Mouse (Mus musculus): ENCODE measurements around the gene U2af1l4. TPM values are rescaled to one million over a fixed set of nuclear protein-coding genes. Genes with fewer than 3 reads are reported as not detected.

The U2af1l4 gene
- total RNA-seq, 4 experiments from 2014 or later, result 70.4 to 83.6 (median 73.1) TPM

GRCm38 (mm10) chr7:30613529-30614112 is 50.5 kb downstream of the U2af1l4 start:
- DNase-seq, result no peak

GRCm38 (mm10) chr7:30614454-30614853 is 51.4 kb downstream of the U2af1l4 start:
- no peak for DNase-seq

Small RNA genes lying within 50 kb of the gene (microRNA-seq; reads per million reads assigned to microRNA genes)
- gene Gm38670, result 1.0 to 1.6 reads per million in 2 experiments
- 0.34 to 0.35 reads per million in 2 experiments for gene Mir3569

Other genes with a start within 250 kb of the U2af1l4 start
- gene Syne4, start 248.5 kb upstream of the U2af1l4 start, total RNA-seq (2022), result 100 to 1,000 TPM in 1 of 4 experiments, 10 to 100 TPM in 3; 22.5 to 102 (median 57.8) TPM
- gene E130208F15Rik, start 241.6 kb upstream of the U2af1l4 start, total RNA-seq (2022), result 1 to 10 TPM in 3 of 4 experiments, under 1 TPM in 1; 0.87 to 2.2 (median 1.8) TPM
- gene Sdhaf1, start 239.4 kb upstream of the U2af1l4 start, total RNA-seq (2022), result 10 to 100 TPM; 13.9 to 18.4 (median 16.1) TPM
- gene Lrfn3, start 200.5 kb upstream of the U2af1l4 start, total RNA-seq (2022), result 10 to 100 TPM; 11.5 to 15.8 (median 12.7) TPM
- gene Tyrobp, start 149.5 kb upstream of the U2af1l4 start, total RNA-seq (2022), result 10 to 100 TPM; 31.8 to 65.8 (median 51.1) TPM
- gene Hcst, start 143.4 kb upstream of the U2af1l4 start, total RNA-seq (2022), result 1 to 10 TPM in 3 of 4 experiments, under 1 TPM in 1; 0.98 to 2.3 (median 1.4) TPM
- 1 to 10 TPM in 3 of 4 experiments, under 1 TPM in 1; 0.73 to 2.4 (median 1.7) TPM for gene Nfkbid, start 141.6 kb upstream of the U2af1l4 start, total RNA-seq (2022)
- 10 to 100 TPM; 45.2 to 59.3 (median 46.7) TPM for gene Aplp1, start 117.8 kb upstream of the U2af1l4 start, total RNA-seq (2022)
- not detected for gene Kirrel2, start 105.6 kb upstream of the U2af1l4 start, total RNA-seq (2022)
- gene Nphs1, start 105.0 kb upstream of the U2af1l4 start, total RNA-seq (2022), result not detected
- under 1 TPM in 1 of 4 experiments, not detected in 3; 0.56 TPM for gene Prodh2, start 69.7 kb upstream of the U2af1l4 start, total RNA-seq (2022)
- gene Arhgap33, start 28.2 kb upstream of the U2af1l4 start, total RNA-seq (2022), result 1 to 10 TPM; 2.2 to 9.4 (median 6.4) TPM
- 10 to 100 TPM; 23.5 to 56.3 (median 32.4) TPM for gene Hspb6, start 11.1 kb upstream of the U2af1l4 start, total RNA-seq (2022)
- 10 to 100 TPM in 2 of 4 experiments, 1 to 10 TPM in 2; 9.1 to 13.4 (median 10.0) TPM for gene Proser3, start 11.0 kb upstream of the U2af1l4 start, total RNA-seq (2022)
- 10 to 100 TPM; 56.1 to 65.5 (median 61.7) TPM for gene Lin37, start 3.5 kb upstream of the U2af1l4 start, total RNA-seq (2022)
- gene Gm49396, start within 50 bp of the U2af1l4 start, total RNA-seq (2022), result 10 to 100 TPM in 1 of 4 experiments, 1 to 10 TPM in 3; 2.9 to 11.3 (median 7.4) TPM
- 100 to 1,000 TPM; 146 to 179 (median 164) TPM for gene Psenen, start 326 bp downstream of the U2af1l4 start, total RNA-seq (2022)
- 1 to 10 TPM; 2.1 to 7.9 (median 3.6) TPM for gene Igflr1, start 2.1 kb downstream of the U2af1l4 start, total RNA-seq (2022)
- gene Kmt2b, start 25.4 kb downstream of the U2af1l4 start, total RNA-seq (2022), result 10 to 100 TPM; 36.8 to 65.3 (median 57.0) TPM
- 1 to 10 TPM in 1 of 4 experiments, under 1 TPM in 1, not detected in 2; 0.73 to 1.8 TPM for gene Zbtb32, start 35.6 kb downstream of the U2af1l4 start, total RNA-seq (2022)
- gene Upk1a, start 49.5 kb downstream of the U2af1l4 start, total RNA-seq (2022), result under 1 TPM in 3 of 4 experiments, not detected in 1; 0.27 to 0.34 (median 0.31) TPM
- gene Cox6b1, start 62.9 kb downstream of the U2af1l4 start, total RNA-seq (2022), result 1,000 to 10,000 TPM in 2 of 4 experiments, 100 to 1,000 TPM in 2; 538 to 1,102 (median 895) TPM
- not detected for gene Etv2, start 72.6 kb downstream of the U2af1l4 start, total RNA-seq (2022)
- 10 to 100 TPM; 76.5 to 93.6 (median 85.1) TPM for gene Rbm42, start 87.0 kb downstream of the U2af1l4 start, total RNA-seq (2022)
- gene Haus5, start 101.7 kb downstream of the U2af1l4 start, total RNA-seq (2022), result 10 to 100 TPM in 3 of 4 experiments, 1 to 10 TPM in 1; 7.7 to 17.6 (median 12.1) TPM
- under 1 TPM in 1 of 4 experiments, not detected in 3; 0.75 TPM for gene Pmis2, start 108.3 kb downstream of the U2af1l4 start, total RNA-seq (2022)
- 10 to 100 TPM in 1 of 4 experiments, 1 to 10 TPM in 3; 2.5 to 12.3 (median 5.8) TPM for gene 2200002J24Rik, start 135.6 kb downstream of the U2af1l4 start, total RNA-seq (2022)
- gene Atp4a, start 148.9 kb downstream of the U2af1l4 start, total RNA-seq (2022), result 10 to 100 TPM in 2 of 4 experiments, 1 to 10 TPM in 2; 2.9 to 15.5 (median 9.4) TPM
- gene Tmem147, start 166.2 kb downstream of the U2af1l4 start, total RNA-seq (2022), result 100 to 1,000 TPM; 179 to 210 (median 202) TPM
- not detected for gene Gapdhs, start 180.4 kb downstream of the U2af1l4 start, total RNA-seq (2022)
- 100 to 1,000 TPM; 213 to 399 (median 309) TPM for gene Sbsn, start 188.2 kb downstream of the U2af1l4 start, total RNA-seq (2022)
- gene Dmkn, start 200.5 kb downstream of the U2af1l4 start, total RNA-seq (2022), result 1 to 10 TPM; 2.7 to 4.6 (median 4.2) TPM
- not detected for gene Krtdap, start 224.6 kb downstream of the U2af1l4 start, total RNA-seq (2022)